Mouse (Mus musculus) gonadal fat pad, adult 2 months (tissue): Measurements from ENCODE around the gene P2rx2. TPM values are rescaled to one million over a fixed set of nuclear protein-coding genes. Genes with fewer than 3 reads are reported as not detected.

Source experiments
- DNase-seq: peaks from one replicate; pipeline ENCODE4 v3.0.0-alpha.2; 2012; ENCODE audit warnings: low read depth
- polyA plus RNA-seq: library from polyadenylated mRNA; depleted of rRNA; stranded (reverse); fragments of >200 nt; gene quantifications from 2 replicates; pipeline ENCODE4 v1.2.3, GENCODE M21; 2012; rRNA removed

The P2rx2 gene
- polyA plus RNA-seq, 1 experiment: 62.2 TPM

- no peak for DNase-seq
Observed at GRCm38 (mm10) chr5:110330508-110330907, 12.5 kb downstream of the P2rx2 start.

- DNase-seq: no peak
Observed at GRCm38 (mm10) chr5:110313127-110313526, 29.9 kb downstream of the P2rx2 start.

- DNase-seq: no peak
Observed at GRCm38 (mm10) chr5:110308861-110309260, 34.2 kb downstream of the P2rx2 start.

GRCm38 (mm10) chr5:110300591-110300990, 42.4 kb downstream of the P2rx2 start:
- no peak for DNase-seq

GRCm38 (mm10) chr5:110296637-110297036, 46.4 kb downstream of the P2rx2 start:
- no peak for DNase-seq

GRCm38 (mm10) chr5:110291649-110292048, 51.4 kb downstream of the P2rx2 start:
- DNase-seq: no peak

Other genes starting within 250 kb of the P2rx2 start
- 0.08 and 0.18 TPM in 2 replicates for gene Gm35315, start 248.8 kb downstream of the P2rx2 start, polyA plus RNA-seq
- gene Plcxd1, start 243.2 kb downstream of the P2rx2 start, polyA plus RNA-seq: 5.1 and 5.5 TPM in 2 replicates
- gene Gtpbp6, start 235.0 kb downstream of the P2rx2 start, polyA plus RNA-seq: 65.3 and 74.9 TPM in 2 replicates
- 1.9 and 2.1 TPM in 2 replicates for gene Zfp605, start 233.1 kb downstream of the P2rx2 start, polyA plus RNA-seq
- 42.0 and 46.5 TPM in 2 replicates for gene Chfr, start 207.4 kb downstream of the P2rx2 start, polyA plus RNA-seq
- 14.3 and 15.1 TPM in 2 replicates for gene Golga3, start 166.5 kb downstream of the P2rx2 start, polyA plus RNA-seq
- gene Ankle2, start 112.2 kb downstream of the P2rx2 start, polyA plus RNA-seq: 11.2 and 11.7 TPM in 2 replicates
- 21.6 and 26.3 TPM in 2 replicates for gene Pgam5, start 73.3 kb downstream of the P2rx2 start, polyA plus RNA-seq
- gene Pxmp2, start 57.0 kb downstream of the P2rx2 start, polyA plus RNA-seq: 24.1 and 28.5 TPM in 2 replicates
- 4.3 and 4.5 TPM in 2 replicates for gene Pole, start 56.9 kb downstream of the P2rx2 start, polyA plus RNA-seq
- gene Lrcol1, start 1.5 kb upstream of the P2rx2 start, polyA plus RNA-seq: 265 and 353 TPM in 2 replicates
- 43.7 and 90.6 TPM in 2 replicates for gene Fbrsl1, start 105.3 kb upstream of the P2rx2 start, polyA plus RNA-seq
- 2.2 and 3.4 TPM in 2 replicates for gene Galnt9, start 201.1 kb upstream of the P2rx2 start, polyA plus RNA-seq